Mouse (Mus musculus) heart, embryonic 10.5 days (tissue): ENCODE results near the gene Pck1. TPM values are rescaled to one million over a fixed set of nuclear protein-coding genes. Genes with fewer than 3 reads are reported as not detected.
A peak's percentile ranks its signal among the peaks of the same experiment; 100 is the strongest.

ENCODE experiments used
- DNase-seq: peaks from one replicate; pipeline ENCODE4 v3.0.0-alpha.2; 2017; ENCODE audit warnings: low spot score
- H3K27ac ChIP-seq: fragments of 300-500 bp; sonication (generic); 2 replicates; pipeline ENCODE4 v1.5.1; 2016; ENCODE audit warnings: mild to moderate bottlenecking
- H3K27me3 ChIP-seq: fragments of 300-500 bp; sonication (generic); 2 replicates; pipeline ENCODE4 v1.6.1; 2016; ENCODE audit warnings: mild to moderate bottlenecking; ENCODE audit not compliant: poor library complexity, insufficient read depth, severe bottlenecking
- H3K36me3 ChIP-seq: fragments of 300-500 bp; sonication (generic); 2 replicates; pipeline ENCODE4 v1.6.1; 2016; ENCODE audit warnings: mild to moderate bottlenecking, moderate library complexity
- H3K4me1 ChIP-seq: fragments of 300-500 bp; sonication (generic); 2 replicates; pipeline ENCODE4 v1.6.1; 2016; ENCODE audit warnings: mild to moderate bottlenecking
- H3K4me3 ChIP-seq: fragments of 300-500 bp; sonication (generic); 2 replicates; pipeline ENCODE4 v1.5.1; 2016; ENCODE audit warnings: mild to moderate bottlenecking, moderate library complexity
- H3K9me3 ChIP-seq: fragments of 300-500 bp; sonication (generic); 2 replicates; pipeline ENCODE4 v1.6.1; 2016; ENCODE audit warnings: mild to moderate bottlenecking, moderate library complexity
- WGBS: fragments of 180-500 bp; shearing (Covaris S2); methylation state at CpG from one replicate; pipeline ENCODE4 v1.1.7; 2016; 5-methylcytosine and 5-hydroxymethylcytosine counted together
- polyA plus RNA-seq: library from polyadenylated mRNA; unstranded; fragments of >200 nt; fragmentation: Nextera tagmentation; extraction: Ambion mirVana; gene quantifications from 2 replicates; pipeline ENCODE4 v1.2.1, GENCODE M21; 2016

Pck1 gene
- polyA plus RNA-seq, 1 experiment from 2014 or later, result not detected

DNA sequence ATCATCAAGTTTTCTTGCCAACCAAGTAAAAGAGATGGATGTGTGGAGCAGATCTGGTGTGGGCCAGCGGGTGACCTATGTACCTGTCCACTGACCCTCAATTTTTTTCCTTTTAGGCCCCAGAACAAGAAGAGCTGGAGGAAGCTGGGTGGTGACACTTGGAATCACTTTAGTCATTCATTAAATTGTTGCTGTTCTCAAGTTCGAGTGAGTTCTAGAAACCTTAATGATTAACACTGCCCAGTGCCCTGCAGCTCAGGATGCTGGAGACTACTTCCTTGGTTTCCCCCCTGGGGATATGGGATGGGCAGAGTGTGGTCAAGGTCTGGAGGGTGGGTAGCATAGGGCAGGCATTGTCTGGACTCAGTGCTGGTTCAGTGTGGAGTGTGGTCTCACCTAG, 23.7 kb upstream of the Pck1 start:
- Histone ChIP-seq H3K36me3 (no peaks in the 10 kb centered on the region), H3K9me3 (no peaks in the 10 kb centered on the region), H3K4me3 (no peak overlapping the region), H3K27ac (no peak overlapping the region), H3K27me3 (peaks cover 8% of the 10 kb centered on the region; the same call in 1 of the 2 replicates), H3K4me1 (peaks cover 17% of the 10 kb centered on the region)
- no peak for DNase-seq
- 64% methylated on average over 2 of the region's 2 CpGs for WGBS

GRCm38 (mm10) chr2:173132262-173132661, 20.6 kb upstream of the Pck1 start:
- peaks cover 8% of the 10 kb centered on the region; the same call in 1 of the 2 replicates for H3K27me3 ChIP-seq
- no peaks in the 10 kb centered on the region for H3K9me3 ChIP-seq
- WGBS, result 90% methylated on average over 13 of the region's 13 CpGs

DNA sequence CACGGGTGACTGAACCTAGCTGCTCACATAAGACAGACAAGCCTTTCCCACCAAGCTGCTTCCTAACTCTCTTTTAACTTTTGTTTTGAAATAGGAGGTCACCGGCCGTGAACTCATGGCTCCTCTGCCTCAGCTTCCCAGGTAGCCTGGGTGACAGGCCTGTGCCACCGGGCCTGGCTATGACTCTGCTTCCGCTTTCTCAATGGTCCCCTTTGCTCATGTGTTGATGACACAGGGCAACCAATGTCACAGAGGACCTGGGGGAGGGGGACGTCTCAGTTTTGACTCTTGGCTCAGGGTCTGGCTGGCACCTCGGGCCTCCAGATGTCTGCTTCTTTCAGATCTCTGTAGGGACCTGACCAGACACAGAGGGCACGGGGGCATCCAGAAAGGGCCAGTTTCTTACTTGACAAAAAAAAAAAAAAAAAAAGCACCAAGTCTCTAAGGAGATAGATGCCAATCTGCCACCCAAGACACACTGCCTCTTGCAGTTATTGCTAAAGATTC, 20.0 kb upstream of the Pck1 start:
- Histone ChIP-seq H3K9me3 (no peaks in the 10 kb centered on the region), H3K27ac (no peak overlapping the region), H3K36me3 (no peaks in the 10 kb centered on the region), H3K27me3 (peaks cover 8% of the 10 kb centered on the region; the same call in 1 of the 2 replicates), H3K4me3 (no peak overlapping the region), H3K4me1 (peaks cover 27% of the 10 kb centered on the region)
- 76% methylated on average over 8 of the region's 8 CpGs for WGBS
- DNase-seq, result no peak

More at GRCm38 (mm10) chr2:173132262-173132661, 20.6 kb upstream of the Pck1 start:
- H3K36me3 ChIP-seq, result no peaks in the 10 kb centered on the region
- no peak overlapping the region for H3K4me3 ChIP-seq
- DNase-seq, result no peak
- H3K4me1 ChIP-seq, result peaks cover 27% of the 10 kb centered on the region
- H3K27ac ChIP-seq, result no peak overlapping the region

DNA sequence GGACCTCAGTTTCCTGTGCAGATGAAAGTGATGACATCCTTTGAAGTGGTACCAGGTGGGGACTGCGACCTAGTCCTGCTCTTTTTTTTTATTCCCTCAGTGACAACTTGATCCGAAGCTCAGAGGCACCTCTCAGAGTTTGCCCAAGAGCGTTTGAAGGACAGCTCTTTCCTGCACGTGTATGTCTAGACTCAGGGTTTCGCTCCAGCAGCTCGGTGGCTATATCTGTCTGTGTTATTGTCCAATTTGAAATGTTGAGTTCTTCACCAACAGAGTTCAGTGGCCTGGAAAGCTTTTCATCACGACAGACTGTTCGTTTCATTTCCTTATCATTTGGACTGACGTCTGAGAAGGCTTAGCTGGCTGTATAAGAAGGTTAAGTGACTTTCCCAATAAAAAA, 18.2 kb upstream of the Pck1 start:
- H3K27me3 ChIP-seq, result peaks cover 8% of the 10 kb centered on the region; the same call in 1 of the 2 replicates
- H3K4me1 ChIP-seq, result peaks cover 32% of the 10 kb centered on the region
- WGBS, result 30% methylated on average over 9 of the region's 9 CpGs
- H3K36me3 ChIP-seq, result no peaks in the 10 kb centered on the region
- no peak overlapping the region for H3K4me3 ChIP-seq
- no peak for DNase-seq
- H3K9me3 ChIP-seq, result no peaks in the 10 kb centered on the region
- H3K27ac ChIP-seq, result peak overlapping the region; percentile 44; the same call in 1 of the 2 replicates

DNA sequence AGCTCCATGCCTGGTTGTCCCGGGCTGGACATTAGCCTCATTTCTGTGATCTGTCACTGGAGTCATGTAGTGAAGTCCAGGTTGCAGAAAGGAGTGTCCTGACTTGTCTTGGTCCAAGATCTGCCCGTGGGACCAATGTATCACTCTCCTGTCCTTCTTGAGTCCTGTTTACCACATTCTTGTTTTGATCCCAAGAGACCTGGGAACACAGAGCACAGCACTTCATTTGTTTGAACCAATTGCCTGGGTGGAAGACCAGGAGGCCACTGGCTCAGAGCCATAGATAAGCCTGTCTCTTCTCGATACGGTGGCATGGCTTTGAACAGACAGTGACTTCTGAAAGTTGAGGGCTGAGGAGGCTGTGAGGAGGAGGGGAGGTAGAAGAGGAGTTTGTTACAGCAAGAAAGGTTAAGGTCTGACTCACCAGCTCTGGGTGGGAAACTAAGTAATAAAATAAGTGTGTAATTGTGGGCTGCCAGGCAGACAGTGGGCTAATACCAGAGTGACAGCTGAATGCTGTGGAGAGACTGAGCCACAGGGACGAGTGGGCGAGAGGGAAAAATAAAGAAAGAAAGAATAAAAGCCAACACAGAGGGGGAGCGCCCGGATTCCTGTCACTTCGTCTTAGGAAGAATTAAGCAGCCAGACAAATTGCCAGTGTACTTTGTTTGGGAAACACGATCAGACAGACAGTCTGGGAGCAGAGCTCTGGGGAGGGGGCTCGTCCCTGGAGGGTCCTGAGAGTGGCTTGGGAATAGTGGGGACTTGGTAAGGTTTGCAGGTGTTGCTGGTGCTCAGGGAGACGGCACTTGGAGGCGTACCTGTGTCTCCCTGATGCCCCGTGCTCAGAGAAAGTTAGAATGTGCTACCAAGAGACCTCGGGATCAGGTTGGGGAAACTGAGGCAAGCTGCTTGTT, 14.3 kb upstream of the Pck1 start:
- Histone ChIP-seq H3K36me3 (no peaks in the 10 kb centered on the region), H3K4me3 (no peak overlapping the region), H3K9me3 (no peaks in the 10 kb centered on the region), H3K27ac (no peak overlapping the region), H3K4me1 (peaks cover 27% of the 10 kb centered on the region), H3K27me3 (no peaks in the 10 kb centered on the region; the same call in 1 of the 2 replicates)
- DNase-seq, result no peak
- WGBS, result 59% methylated on average over 15 of the region's 15 CpGs

GRCm38 (mm10) chr2:173143611-173144010, 9.2 kb upstream of the Pck1 start:
- Histone ChIP-seq H3K36me3 (no peaks in the 10 kb centered on the region), H3K4me3 (no peak overlapping the region), H3K27ac (no peak overlapping the region), H3K9me3 (no peaks in the 10 kb centered on the region), H3K4me1 (peaks cover 13% of the 10 kb centered on the region), H3K27me3 (peaks cover 30% of the 10 kb centered on the region; the same call in 1 of the 2 replicates)
- no peak for DNase-seq
- WGBS, result 83% methylated on average over 11 of the region's 11 CpGs

DNA sequence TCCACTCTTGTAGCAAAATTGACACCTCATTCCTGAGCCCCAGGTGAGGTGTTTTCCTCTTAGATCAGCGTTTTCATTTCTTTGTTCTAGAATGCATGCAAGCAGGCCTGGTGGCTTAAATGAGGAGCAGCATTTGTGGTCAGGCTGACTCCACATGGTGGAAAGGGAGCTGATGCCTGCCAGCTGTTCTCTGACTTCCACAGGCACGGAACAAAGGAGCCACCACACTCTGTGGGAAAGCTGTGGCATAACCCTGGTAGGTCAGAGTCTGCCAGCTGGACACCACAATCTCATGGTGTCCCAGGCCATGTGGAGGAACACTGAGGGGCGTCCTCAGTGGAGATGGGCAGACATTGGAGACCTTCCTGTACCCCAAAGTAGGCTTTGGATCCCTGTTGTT, 7.0 kb upstream of the Pck1 start:
- Histone ChIP-seq H3K4me3 (no peak overlapping the region), H3K27me3 (peaks cover 30% of the 10 kb centered on the region; the same call in 1 of the 2 replicates), H3K27ac (no peak overlapping the region), H3K4me1 (peaks cover 5% of the 10 kb centered on the region; the same call in 1 of the 2 replicates), H3K36me3 (no peaks in the 10 kb centered on the region), H3K9me3 (no peaks in the 10 kb centered on the region)
- no peak for DNase-seq
- 72% methylated on average over 3 of the region's 3 CpGs for WGBS

DNA sequence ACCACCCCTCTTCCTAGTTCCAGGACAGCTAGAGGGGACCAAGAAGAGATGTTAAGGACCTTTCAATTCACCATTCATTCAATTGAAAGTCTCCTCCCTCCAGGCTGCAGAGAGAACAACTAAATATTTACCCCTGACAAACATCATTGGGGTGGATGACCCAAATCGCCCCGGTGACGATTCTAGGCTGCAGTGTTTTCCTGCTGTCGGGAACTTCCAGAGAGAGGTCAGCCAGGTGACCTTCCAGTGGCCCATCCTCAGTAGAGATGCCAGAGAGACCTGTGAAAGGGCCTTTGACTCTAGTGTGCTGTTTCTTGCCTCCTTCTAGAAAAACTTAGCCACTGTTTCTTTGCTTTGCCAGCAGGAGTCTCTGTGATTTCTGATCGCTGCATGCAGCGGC, 6.1 kb upstream of the Pck1 start:
- no peak overlapping the region for H3K4me3 ChIP-seq
- no peak for DNase-seq
- H3K9me3 ChIP-seq, result no peaks in the 10 kb centered on the region
- WGBS, result 79% methylated on average over 6 of the region's 6 CpGs
- peaks cover 30% of the 10 kb centered on the region; the same call in 1 of the 2 replicates for H3K27me3 ChIP-seq
- no peak overlapping the region for H3K27ac ChIP-seq
- H3K4me1 ChIP-seq, result no peaks in the 10 kb centered on the region; the same call in 1 of the 2 replicates
- H3K36me3 ChIP-seq, result no peaks in the 10 kb centered on the region

- DNase-seq, result no peak
- Histone ChIP-seq H3K36me3 (no peaks in the 10 kb centered on the region), H3K9me3 (no peaks in the 10 kb centered on the region), H3K27ac (no peak overlapping the region), H3K4me3 (no peak overlapping the region), H3K4me1 (peaks cover 10% of the 10 kb centered on the region; the same call in 1 of the 2 replicates), H3K27me3 (peaks cover 30% of the 10 kb centered on the region; the same call in 1 of the 2 replicates)
- WGBS, result 82% methylated on average over 5 of the region's 5 CpGs
These were observed 4.8 kb upstream of the Pck1 start for GRCm38 (mm10) chr2:173148001-173148400.

- WGBS, result 67% methylated on average over 5 of the region's 5 CpGs
- H3K4me3 ChIP-seq, result no peak overlapping the region
- H3K9me3 ChIP-seq, result no peaks in the 10 kb centered on the region
These were observed 1.5 kb upstream of the Pck1 start for GRCm38 (mm10) chr2:173151352-173151751.

GRCm38 (mm10) chr2:173151784-173152284, 1.0 kb upstream of the Pck1 start:
- peaks cover 14% of the 10 kb centered on the region; the same call in 1 of the 2 replicates for H3K4me1 ChIP-seq
- WGBS, result 80% methylated on average over 7 of the region's 7 CpGs
- no peak overlapping the region for H3K27ac ChIP-seq
- H3K4me3 ChIP-seq, result no peak overlapping the region
- no peaks in the 10 kb centered on the region for H3K36me3 ChIP-seq
- peaks cover 18% of the 10 kb centered on the region; the same call in 1 of the 2 replicates for H3K27me3 ChIP-seq
- no peaks in the 10 kb centered on the region for H3K9me3 ChIP-seq
- no peak for DNase-seq

More at GRCm38 (mm10) chr2:173151352-173151751, 1.5 kb upstream of the Pck1 start:
- H3K36me3 ChIP-seq, result no peaks in the 10 kb centered on the region
- H3K27ac ChIP-seq, result no peak overlapping the region
- peaks cover 20% of the 10 kb centered on the region; the same call in 1 of the 2 replicates for H3K27me3 ChIP-seq
- DNase-seq, result no peak
- H3K4me1 ChIP-seq, result peaks cover 14% of the 10 kb centered on the region; the same call in 1 of the 2 replicates

- H3K9me3 ChIP-seq, result no peaks in the 10 kb centered on the region
- H3K27ac ChIP-seq, result peak overlapping the region; percentile 3; the same call in 1 of the 2 replicates
- peaks cover 14% of the 10 kb centered on the region; the same call in 1 of the 2 replicates for H3K27me3 ChIP-seq
- 88% methylated on average over 10 of the region's 10 CpGs for WGBS
- H3K36me3 ChIP-seq, result no peaks in the 10 kb centered on the region
- H3K4me1 ChIP-seq, result peaks cover 14% of the 10 kb centered on the region; the same call in 1 of the 2 replicates
- no peak overlapping the region for H3K4me3 ChIP-seq
- no peak for DNase-seq
These were observed 418 bp downstream of the Pck1 start for GRCm38 (mm10) chr2:173153266-173153665.

DNA sequence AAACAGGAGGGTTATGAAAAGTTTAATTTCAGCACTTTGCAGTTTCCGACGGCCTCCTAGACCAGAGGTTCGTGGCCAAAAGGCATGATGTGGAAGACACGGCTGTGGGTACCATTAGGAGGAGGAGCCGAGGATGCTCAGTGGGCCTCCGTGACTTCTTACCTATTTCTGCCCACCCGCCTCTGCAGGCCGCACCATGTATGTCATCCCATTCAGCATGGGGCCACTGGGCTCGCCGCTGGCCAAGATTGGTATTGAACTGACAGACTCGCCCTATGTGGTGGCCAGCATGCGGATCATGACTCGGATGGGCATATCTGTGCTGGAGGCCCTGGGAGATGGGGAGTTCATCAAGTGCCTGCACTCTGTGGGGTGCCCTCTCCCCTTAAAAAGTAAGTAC, 1.7 kb downstream of the Pck1 start:
- WGBS, result 89% methylated on average over 13 of the region's 13 CpGs
- Histone ChIP-seq H3K36me3 (no peaks in the 10 kb centered on the region), H3K9me3 (no peaks in the 10 kb centered on the region), H3K4me1 (peaks cover 17% of the 10 kb centered on the region), H3K4me3 (no peak overlapping the region), H3K27ac (no peak overlapping the region), H3K27me3 (peaks cover 14% of the 10 kb centered on the region; the same call in 1 of the 2 replicates)
- DNase-seq, result no peak
